Mouse (Mus musculus) heart, embryonic 15.5 days (tissue): Measurements from ENCODE around the gene Col5a3. TPM values are rescaled to one million over a fixed set of nuclear protein-coding genes. Genes with fewer than 3 reads are reported as not detected.
A peak's percentile ranks its signal among the peaks of the same experiment; 100 is the strongest.

Experiments
- ATAC-seq: fragments of 200-750 bp; cut with Nextera tagmentation; replicated peaks from 2 replicates; pipeline ENCODE4 v1.8.0; 2017; ENCODE audit warnings: low read depth, moderate TSS enrichment; ENCODE audit not compliant: insufficient number of reproducible peaks, insufficient read depth, low FRiP score
- H3K27ac ChIP-seq: fragments of 300-500 bp; sonication (generic); 2 replicates; pipeline ENCODE4 v1.5.1; 2015; ENCODE audit warnings: mild to moderate bottlenecking, inconsistent platforms
- H3K27me3 ChIP-seq: fragments of 300-500 bp; sonication (generic); 2 replicates; pipeline ENCODE4 v1.6.1; 2015; ENCODE audit warnings: inconsistent platforms
- H3K36me3 ChIP-seq: fragments of 300-500 bp; sonication (generic); 2 replicates; pipeline ENCODE4 v1.6.1; 2015; ENCODE audit warnings: mild to moderate bottlenecking, inconsistent platforms
- H3K4me1 ChIP-seq: fragments of 300-500 bp; sonication (generic); replicated peaks from 2 replicates; pipeline ENCODE4 v1.6.1; 2015; ENCODE audit warnings: inconsistent platforms
- H3K4me2 ChIP-seq: fragments of 300-500 bp; sonication (generic); 2 replicates; pipeline ENCODE4 v1.6.1; 2015; ENCODE audit warnings: inconsistent platforms, mild to moderate bottlenecking, moderate library complexity
- H3K4me3 ChIP-seq: fragments of 300-500 bp; sonication (generic); 2 replicates; pipeline ENCODE4 v1.5.1; 2015; ENCODE audit warnings: mild to moderate bottlenecking, inconsistent platforms
- H3K9ac ChIP-seq: fragments of 300-500 bp; sonication (generic); 2 replicates; pipeline ENCODE4 v1.6.1; 2015; ENCODE audit warnings: mild to moderate bottlenecking, inconsistent platforms
- H3K9me3 ChIP-seq: fragments of 300-500 bp; sonication (generic); replicated peaks from 2 replicates; pipeline ENCODE4 v1.6.1; 2016; ENCODE audit warnings: inconsistent platforms
- whole genome bisulfite sequencing: fragments of 180-500 bp; shearing (Covaris S2); methylation state at CpG from one replicate; pipeline ENCODE4 v1.1.7; 2015; ENCODE audit warnings: mixed read lengths; 5-methylcytosine and 5-hydroxymethylcytosine counted together
- polyA plus RNA-seq: library from polyadenylated mRNA; unstranded; fragments of >200 nt; fragmentation: Nextera tagmentation; extraction: Ambion mirVana; gene quantifications from 2 replicates; pipeline ENCODE4 v1.2.1, GENCODE M21; 2015

Gene Col5a3
- polyA plus RNA-seq, 1 experiment from 2014 or later: 1.1 TPM

DNA sequence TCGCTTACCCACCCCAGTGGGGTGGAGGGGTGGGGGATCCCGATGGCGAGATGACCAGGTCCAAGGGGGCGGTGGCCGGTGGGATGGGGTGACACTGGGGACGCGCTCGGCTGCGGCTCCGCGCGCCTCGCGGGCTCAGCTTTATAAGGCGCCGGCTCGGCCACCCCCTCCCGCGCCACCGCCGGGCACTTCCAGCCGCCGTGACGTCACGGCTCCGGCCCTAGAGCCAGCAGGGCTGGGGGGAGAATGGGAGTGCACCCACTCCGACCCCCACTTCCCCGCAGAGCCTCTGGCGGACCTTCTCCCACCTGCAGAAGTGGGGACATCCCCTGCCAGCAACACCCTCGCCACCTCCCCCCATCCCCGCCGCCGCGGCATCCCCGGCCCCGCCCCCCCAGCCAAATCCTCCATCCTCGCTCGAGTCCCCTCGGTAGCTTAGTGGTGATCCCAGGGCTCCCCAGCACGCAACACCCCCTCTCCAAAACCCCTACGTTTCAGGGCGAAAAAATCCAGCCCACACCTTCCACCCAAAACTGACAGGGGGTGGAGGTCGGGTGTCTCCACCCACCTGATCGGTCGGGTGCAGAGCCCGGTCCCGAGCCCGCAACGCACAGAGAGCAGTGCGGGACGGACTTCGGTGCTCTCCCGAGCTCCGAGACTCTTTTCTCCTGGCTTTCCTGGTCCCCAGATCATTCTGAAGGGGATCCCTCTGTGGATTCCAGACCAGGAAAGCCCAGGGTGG lies 87.8 kb downstream of the Col5a3 start:
- Histone ChIP-seq H3K4me1 (peaks cover 21% of the 10 kb centered on the region), H3K4me2 (peak overlapping the region; percentile 97), H3K27ac (no peak overlapping the region), H3K36me3 (no peaks in the 10 kb centered on the region), H3K4me3 (peak overlapping the region; percentile 55), H3K27me3 (peaks cover 80% of the 10 kb centered on the region), H3K9ac (peak overlapping the region; percentile 46), H3K9me3 (no peaks in the 10 kb centered on the region)
- under 1% methylated on average over 54 of the region's 54 CpGs for WGBS
- ATAC-seq: no peak

DNA sequence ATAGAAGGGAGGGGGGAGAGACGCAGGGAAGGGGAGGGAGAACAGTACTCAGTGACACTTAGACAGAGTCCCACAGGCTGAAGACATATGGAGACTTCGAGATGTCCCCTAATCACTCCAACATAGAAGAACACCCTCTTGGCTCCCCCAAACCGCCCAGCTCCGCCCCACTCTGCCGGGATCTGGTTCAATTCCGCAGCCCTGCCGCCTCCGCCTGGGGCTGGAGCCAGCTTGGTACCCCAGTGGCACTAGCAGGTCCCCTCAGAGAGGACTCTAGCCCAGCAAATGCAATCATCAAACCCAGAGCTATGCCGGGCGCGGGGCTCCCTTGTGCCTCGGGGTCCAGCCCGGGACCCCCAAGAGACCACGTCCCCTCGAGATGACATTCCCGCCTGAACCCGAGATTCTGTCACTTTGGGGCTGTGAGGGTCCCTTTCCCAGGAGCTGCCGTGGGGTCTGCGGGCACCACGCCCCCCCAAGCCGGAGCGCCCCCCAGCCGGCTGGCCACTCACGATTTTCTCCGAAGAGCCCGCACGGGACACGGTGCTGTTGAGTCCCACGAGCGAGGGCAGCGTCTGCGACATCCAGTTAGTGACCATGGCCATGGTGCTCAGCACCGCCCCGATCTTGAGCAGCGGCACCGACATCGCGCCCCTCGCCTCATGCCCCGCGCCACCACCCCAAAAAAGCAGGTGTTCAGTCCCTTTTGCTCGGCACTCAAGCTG lies 88.6 kb downstream of the Col5a3 start:
- H3K27me3 ChIP-seq: peaks cover 80% of the 10 kb centered on the region
- 3% methylated on average over 42 of the region's 42 CpGs for WGBS
- H3K4me2 ChIP-seq: peak overlapping the region; percentile 97
- ATAC-seq: no peak
- H3K4me3 ChIP-seq: peak overlapping the region; percentile 55
- H3K27ac ChIP-seq: no peak overlapping the region
- peaks cover 21% of the 10 kb centered on the region for H3K4me1 ChIP-seq
- H3K36me3 ChIP-seq: no peaks in the 10 kb centered on the region
- no peaks in the 10 kb centered on the region for H3K9me3 ChIP-seq
- peak overlapping the region; percentile 46 for H3K9ac ChIP-seq

DNA sequence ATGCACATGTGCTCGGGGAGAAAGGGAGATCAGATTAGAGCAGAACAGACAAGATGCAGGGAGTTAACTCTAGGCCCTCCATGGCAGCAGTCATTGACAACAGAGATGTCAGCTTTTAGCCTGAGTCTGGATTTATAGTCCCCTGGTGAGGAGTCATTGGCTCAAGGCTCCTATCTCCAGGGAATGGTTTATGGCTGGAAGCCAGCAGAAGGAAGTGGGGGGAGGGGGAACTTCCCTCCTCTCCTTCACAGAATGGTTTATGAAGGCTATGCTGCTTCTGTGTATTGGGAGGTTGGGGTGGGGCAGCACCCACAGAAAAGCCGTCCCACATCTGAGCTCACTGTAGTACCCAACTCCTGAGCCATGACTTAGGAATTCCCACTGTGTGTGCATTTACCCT lies 93.3 kb downstream of the Col5a3 start:
- Histone ChIP-seq H3K27me3 (peaks cover 36% of the 10 kb centered on the region), H3K9me3 (no peaks in the 10 kb centered on the region), H3K36me3 (no peaks in the 10 kb centered on the region), H3K4me1 (peaks cover 7% of the 10 kb centered on the region), H3K9ac (no peak overlapping the region), H3K4me2 (no peak overlapping the region), H3K4me3 (no peak overlapping the region), H3K27ac (no peak overlapping the region)
- no peak; the same call in 1 of the 2 replicates for ATAC-seq
- WGBS: 48% methylated on average over 2 of the region's 2 CpGs

Other genes starting within 250 kb of the Col5a3 start
- gene Zfp846, start 233.8 kb downstream of the Col5a3 start, polyA plus RNA-seq: 9.4 and 10.9 TPM in 2 replicates
- gene Ubl5, start 172.2 kb downstream of the Col5a3 start, polyA plus RNA-seq: 295 and 378 TPM in 2 replicates
- gene Fbxl12, start 170.3 kb downstream of the Col5a3 start, polyA plus RNA-seq: 13.4 and 17.8 TPM in 2 replicates
- gene Pin1, start 163.0 kb downstream of the Col5a3 start, polyA plus RNA-seq: 40.2 and 43.1 TPM in 2 replicates
- gene Olfm2, start 68.7 kb downstream of the Col5a3 start, polyA plus RNA-seq: 1.00 and 3.1 TPM in 2 replicates
- gene Rdh8, start 3.4 kb upstream of the Col5a3 start, polyA plus RNA-seq: not detected in 2 replicates
- gene A230050P20Rik, start 53.6 kb upstream of the Col5a3 start, polyA plus RNA-seq: 7.1 and 13.4 TPM in 2 replicates
- gene Angptl6, start 64.7 kb upstream of the Col5a3 start, polyA plus RNA-seq: 2.0 and 3.3 TPM in 2 replicates
- gene Ppan, start 73.1 kb upstream of the Col5a3 start, polyA plus RNA-seq: 31.1 and 40.4 TPM in 2 replicates
- 183 and 207 TPM in 2 replicates for gene Eif3g, start 83.6 kb upstream of the Col5a3 start, polyA plus RNA-seq
- 41.7 and 61.2 TPM in 2 replicates for gene Dnmt1, start 144.8 kb upstream of the Col5a3 start, polyA plus RNA-seq
- 16.9 and 26.6 TPM in 2 replicates for gene S1pr2, start 161.7 kb upstream of the Col5a3 start, polyA plus RNA-seq
- 136 and 147 TPM in 2 replicates for gene Mrpl4, start 187.7 kb upstream of the Col5a3 start, polyA plus RNA-seq
- 13.2 and 24.9 TPM in 2 replicates for gene Icam1, start 200.9 kb upstream of the Col5a3 start, polyA plus RNA-seq
- gene Icam4, start 214.3 kb upstream of the Col5a3 start, polyA plus RNA-seq: 1.9 and 2.8 TPM in 2 replicates
- 0.04 and 0.13 TPM in 2 replicates for gene Icam5, start 217.0 kb upstream of the Col5a3 start, polyA plus RNA-seq